Mouse (Mus musculus): Measurements from ENCODE around the gene Prkci.
A peak's percentile ranks its signal among the peaks of the same experiment; 100 is the strongest.

The Prkci gene

GRCm38 (mm10) chr3:31049087-31049486 lies 53.5 kb downstream of the Prkci start:
- no peak for DNase-seq

GRCm38 (mm10) chr3:31050375-31050774 lies 54.8 kb downstream of the Prkci start:
- no peak for DNase-seq

DNA sequence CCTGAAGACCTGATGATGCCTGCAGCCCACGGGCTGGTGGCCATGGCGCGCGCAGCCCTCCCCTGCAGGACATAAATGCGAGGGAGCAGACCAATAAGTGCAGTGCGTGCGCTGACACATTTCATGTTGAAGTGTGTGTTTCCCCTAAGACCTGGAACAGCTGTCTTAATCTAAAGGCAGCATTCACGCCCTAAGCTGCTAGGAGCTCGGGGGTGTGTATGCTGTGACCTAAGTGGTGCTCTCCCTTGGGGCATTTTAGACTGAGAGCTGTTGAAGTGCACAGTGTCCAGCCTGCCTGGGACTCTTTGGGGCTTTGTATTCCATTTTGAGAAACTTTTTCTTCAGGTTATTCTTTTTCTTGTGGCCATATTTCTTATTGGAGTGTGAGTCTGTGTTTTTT lies 56.2 kb downstream of the Prkci start:
- no peak for DNase-seq

DNA sequence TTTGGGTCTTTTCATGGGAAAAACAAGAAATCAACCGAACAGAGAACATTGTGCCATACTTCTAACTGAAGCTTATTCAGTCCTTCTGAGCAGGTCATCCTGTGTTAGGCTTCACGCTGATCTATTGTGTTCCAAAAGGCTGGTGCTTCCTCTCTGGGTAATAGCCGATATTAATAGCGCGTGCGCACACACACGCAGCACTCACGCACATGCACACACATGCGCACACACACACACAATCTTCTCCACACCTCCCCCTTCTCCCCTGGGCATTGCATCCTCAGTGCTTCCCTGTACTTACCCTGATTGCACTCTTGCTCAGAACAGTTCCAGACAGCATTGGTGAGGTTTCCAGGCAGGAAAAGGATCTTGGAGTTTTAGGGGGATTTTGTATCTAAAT lies 57.6 kb downstream of the Prkci start:
- DNase-seq = no peak

DNA sequence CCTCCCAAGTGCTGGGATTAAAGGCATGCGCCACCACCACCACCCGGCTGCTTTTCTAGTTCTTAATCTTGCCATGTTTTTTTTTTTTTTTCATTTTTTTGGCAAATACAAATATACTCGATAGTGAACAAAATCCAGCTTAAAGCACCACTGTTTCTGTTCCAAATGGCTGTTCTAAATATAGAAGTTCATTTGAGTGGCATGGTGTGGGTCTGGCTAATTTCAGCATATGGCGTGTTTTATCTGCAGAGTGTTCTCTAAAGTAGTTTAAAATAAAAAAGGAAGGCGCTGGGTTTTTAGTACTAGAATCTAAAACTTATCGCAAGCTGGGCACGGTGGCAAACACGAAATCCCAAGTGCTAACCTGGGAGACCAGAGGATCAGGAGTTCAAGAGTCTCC lies 59.3 kb downstream of the Prkci start:
- no peak for DNase-seq

DNA sequence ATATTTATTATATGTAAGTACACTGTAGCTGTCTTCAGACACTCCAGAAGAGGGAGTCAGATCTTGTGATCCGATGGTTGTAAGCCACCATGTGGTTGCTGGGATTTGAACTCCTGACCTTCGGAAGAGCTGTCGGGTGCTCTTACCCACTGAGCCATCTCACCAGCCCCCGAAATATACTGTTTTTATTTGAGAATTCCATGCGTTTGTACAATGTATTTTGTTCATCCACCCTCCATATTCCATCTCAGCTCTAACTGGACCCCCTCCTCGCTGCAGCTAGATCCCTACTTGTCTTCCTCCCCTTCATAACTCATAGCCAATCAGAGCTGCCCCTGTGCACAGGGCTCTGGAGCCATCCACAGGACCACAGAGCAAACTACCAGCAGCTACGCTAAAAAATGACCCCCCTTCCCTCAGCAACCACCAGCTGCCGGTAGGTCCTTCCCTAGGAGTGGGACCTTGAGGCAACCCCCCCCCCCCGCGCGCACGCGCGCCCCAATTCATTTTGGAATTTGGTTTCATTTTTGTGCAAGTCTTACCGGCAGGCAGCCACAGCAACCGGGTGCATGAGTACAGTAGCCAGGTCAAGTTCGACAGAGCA lies 60.6 kb downstream of the Prkci start:
- DNase-seq = peak; percentile 21 to 67

GRCm38 (mm10) chr3:31056651-31057627 lies 61.4 kb downstream of the Prkci start:
- peak; percentile 81 to 83 for DNase-seq

GRCm38 (mm10) chr3:31060745-31061102 lies 65.2 kb downstream of the Prkci start:
- DNase-seq = no peak

GRCm38 (mm10) chr3:31061103-31061785 lies 65.7 kb downstream of the Prkci start:
- DNase-seq = no peak

GRCm38 (mm10) chr3:31061786-31062120 lies 66.2 kb downstream of the Prkci start:
- no peak for DNase-seq

DNA sequence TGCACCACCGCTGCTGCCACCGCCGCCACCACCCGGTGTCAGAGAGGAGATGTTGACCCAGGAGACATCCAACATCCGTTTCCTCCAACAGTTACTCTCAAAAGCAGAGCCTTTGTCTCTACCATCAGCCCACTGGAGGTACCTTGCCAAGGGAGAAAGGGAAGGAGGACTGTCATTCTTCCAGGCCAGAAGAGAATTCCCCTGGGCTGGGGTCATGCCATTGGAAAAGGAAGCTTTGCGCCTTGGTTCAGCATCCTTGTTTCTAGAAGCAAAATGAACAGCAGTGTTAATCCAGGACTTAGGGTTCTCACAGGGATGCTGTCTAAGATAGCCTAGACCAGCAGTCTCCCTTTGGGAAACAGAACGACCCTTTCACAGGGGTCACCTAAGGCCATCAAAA lies 66.8 kb downstream of the Prkci start:
- DNase-seq = no peak

GRCm38 (mm10) chr3:31068482-31068881 lies 72.9 kb downstream of the Prkci start:
- no peak for DNase-seq

GRCm38 (mm10) chr3:31071804-31072203 lies 76.3 kb downstream of the Prkci start:
- no peak for DNase-seq

DNA sequence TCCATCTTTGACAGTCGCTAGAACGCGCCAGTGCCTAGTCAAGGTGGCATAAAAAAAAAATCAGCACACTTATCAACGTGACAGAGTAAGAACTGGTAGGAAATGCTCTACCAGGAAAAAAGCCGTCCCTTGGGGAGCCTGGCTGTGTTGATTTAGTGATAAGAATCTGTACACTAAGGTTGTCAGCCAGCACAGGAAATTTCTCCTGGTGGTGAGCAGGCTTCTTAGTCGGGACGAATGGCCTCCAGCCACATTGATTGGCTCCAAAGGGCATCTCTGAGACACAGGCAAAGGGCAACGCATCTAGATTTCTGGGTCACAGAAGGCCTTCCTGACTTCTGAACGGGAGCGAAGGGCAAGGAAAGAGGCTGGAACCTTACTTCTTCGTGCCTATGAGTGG lies 80.3 kb downstream of the Prkci start:
- DNase-seq = peak; percentile 64 to 77

DNA sequence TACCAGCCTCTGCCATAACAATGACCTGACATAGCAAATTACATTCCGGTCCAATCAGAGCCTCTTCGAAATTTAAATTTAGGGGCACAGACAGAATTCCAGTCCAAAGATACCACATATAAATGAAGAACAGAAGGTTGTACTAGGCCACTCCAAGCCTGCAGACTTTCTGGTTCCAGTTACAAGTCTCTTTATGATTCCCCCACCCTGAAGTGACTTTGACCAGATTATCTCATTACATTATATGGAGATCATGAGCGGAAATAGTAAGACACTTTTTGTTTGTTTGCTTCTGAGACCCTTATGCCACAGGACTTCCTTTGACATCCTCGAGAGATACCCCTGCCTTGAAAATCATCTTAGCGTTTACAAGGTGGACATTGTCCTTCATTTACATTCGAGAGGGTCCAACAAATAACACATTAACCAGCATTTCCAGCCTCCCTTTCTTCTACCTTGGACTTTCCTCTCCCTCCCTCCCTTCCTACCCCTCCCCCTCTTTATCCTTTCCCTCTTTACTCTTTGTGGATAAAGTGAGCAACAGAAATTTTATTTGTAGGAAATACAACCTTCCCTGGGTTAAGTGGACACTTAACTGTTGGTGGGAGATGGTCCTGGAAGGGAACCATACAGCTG lies 81.6 kb downstream of the Prkci start:
- DNase-seq = no peak

- no peak for DNase-seq
Observed at GRCm38 (mm10) chr3:31079450-31079849, 83.9 kb downstream of the Prkci start.

GRCm38 (mm10) chr3:31080791-31081502 lies 85.4 kb downstream of the Prkci start:
- DNase-seq = peak; percentile 59 to 76

- no peak for DNase-seq
Observed at GRCm38 (mm10) chr3:31082838-31083506, 87.4 kb downstream of the Prkci start.

GRCm38 (mm10) chr3:31083507-31084245 lies 88.1 kb downstream of the Prkci start:
- peak; percentile 77 to 80 for DNase-seq

DNA sequence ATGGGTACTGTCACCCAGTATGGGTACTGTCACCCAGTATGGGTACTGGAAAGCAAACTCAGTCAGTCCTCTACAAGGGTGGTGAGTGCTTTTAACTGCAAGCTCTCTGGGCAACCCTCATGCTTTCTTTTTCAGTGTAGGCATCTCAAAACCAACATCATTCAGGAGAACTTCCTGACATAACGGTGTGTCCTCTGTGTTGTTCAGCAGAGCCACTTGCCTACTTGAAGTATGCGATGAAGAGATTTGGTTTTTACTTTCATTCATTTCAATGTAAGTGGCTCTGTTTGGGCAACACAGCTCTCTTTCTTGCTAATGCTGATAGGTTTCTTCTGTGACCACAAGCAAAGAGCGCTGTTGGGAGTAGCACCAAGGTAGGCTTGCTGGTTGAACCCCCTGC lies 89.5 kb downstream of the Prkci start:
- no peak for DNase-seq

All from kidney, postnatal 25 days (tissue).